Mouse (Mus musculus) cerebellum, adult 11 months (tissue): Measurements from ENCODE around the gene Hdac4.

Experiments used
- DNase-seq: peaks from one replicate; pipeline ENCODE4 v3.0.0; 2022

The Hdac4 gene

DNA sequence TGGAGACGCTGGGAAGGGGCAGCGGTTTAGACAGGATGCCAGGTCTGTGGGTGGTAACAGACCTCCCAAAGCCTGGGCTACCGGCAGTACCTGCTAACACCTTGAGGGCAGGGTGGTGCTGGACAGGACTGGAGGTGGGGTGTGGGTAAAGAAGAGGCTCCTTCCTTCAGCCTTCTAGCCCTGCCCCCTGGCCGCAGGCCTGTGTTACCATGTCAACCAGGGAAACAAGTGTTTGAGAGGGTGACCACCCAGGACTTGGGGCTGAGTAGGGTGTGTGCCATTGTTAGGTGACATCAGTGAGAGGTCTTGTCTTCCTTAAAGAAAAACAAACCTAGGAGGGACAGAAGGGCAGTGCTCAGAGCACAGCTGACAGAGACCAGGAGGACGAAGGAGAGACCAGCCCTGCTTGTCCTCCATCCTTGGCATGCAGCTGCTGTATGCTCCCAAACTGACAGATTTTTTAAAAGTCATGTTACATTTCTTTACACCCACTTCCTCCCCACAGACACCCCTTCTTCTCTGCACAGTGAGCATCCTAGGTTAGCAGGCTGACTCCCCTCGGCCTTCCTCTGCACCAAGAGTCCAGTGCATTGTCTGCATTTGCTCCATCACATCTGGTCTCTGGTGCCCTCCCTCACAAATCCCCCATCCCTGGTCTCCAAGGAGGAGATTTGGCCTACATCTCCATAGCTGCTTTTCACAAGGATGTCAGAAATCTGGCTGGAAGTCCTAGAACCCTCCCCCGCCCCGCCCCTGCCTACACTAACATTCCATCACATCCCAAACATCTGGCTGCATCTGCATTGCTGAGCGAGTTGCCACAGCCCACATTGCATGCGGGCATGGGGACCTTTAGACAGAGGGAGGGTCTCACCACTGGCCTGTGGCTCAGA, 283.0 kb downstream of the Hdac4 start:
- DNase-seq: no peak

DNA sequence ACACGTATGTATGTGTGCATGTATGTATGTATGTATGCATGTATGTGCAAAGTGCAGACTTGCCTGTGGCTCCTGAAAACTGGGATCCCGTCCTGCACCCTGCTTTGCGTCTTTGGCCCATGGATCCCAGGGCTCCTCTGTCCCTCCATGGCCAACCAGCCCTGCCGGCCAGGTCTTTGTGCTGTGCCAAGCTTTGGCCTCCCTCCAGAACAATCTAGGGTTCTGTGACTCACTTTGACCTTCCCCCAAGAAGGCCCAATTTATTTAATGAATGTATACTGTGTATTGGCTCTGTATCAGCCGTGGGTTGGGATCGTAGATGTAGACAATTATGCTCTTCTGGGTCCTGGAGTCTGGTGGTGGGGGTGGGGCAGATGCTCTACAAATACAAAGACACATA, 290.2 kb downstream of the Hdac4 start:
- no peak for DNase-seq

DNA sequence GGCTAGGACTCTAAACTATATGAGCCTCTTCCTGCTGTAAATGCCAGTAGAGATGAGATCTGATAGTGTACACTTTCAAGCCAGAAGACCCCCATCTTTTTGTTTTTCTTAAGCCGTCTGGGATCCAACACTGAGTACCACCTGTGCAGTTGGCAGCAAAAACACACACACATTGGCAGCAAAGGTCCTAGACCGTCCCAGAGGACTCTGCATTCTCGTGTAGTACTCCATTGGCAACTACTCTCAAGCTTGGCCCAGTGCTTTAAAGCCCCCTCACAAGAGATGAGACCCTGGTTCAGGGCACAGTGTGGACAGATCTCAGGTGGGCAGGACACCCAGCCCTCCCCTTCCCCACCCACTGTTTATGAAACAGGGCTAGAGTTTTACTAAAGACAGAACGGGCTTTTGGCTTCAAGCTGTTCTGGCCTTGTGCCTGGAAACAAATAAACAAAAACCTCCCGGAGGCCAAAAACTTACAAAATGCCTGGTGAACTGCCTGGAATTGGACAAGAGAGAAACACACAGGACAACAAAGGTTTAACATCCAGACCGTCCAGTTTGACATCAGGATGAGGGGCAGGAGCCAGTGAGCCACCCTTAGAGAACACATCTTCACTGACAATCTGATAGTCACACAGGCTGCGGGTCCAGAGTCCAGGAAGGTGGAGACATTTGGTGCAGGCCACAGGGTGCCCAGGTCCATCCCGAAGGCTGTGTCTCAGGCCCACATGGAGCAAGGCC, 292.1 kb downstream of the Hdac4 start:
- DNase-seq: peak; percentile 51

DNA sequence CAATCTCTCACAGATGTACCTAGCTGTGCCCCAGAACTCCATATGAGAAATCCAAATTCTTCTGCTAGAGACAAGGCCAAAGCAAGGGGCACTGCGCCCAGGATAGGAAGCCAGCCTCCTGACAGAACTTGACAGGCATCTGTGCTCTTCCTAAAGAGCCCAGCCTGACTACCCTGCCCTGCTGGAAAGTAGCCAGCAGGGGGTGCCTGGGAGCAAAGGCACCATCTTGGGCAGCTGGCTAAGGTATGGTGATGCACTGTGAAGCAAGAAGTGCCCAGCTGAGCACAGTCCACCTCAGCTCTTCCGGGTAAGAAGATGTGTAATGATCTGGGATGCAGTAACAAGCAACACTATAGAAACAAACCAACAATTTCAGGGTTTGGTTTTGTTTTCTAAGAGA, 298.4 kb downstream of the Hdac4 start:
- no peak for DNase-seq

DNA sequence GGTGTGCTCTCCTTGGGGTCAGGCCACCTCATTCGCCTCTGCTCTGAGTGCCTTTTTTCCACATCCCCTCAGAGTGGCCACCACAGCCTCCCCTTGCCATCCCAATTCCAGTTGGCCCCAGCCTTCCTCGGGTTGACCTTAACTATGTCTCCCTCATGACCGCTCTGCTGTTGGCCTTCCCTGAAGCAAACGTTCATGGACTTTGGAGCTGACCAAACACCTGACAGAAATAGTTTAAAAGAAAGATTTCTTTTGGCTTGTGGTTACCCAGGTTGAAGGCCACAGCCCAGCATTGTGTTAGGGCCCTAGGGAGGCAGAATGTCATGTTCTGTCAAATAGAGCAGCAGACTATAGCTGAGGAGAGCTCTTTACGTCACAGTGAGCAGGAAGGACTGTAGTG, 301.2 kb downstream of the Hdac4 start:
- no peak for DNase-seq

DNA sequence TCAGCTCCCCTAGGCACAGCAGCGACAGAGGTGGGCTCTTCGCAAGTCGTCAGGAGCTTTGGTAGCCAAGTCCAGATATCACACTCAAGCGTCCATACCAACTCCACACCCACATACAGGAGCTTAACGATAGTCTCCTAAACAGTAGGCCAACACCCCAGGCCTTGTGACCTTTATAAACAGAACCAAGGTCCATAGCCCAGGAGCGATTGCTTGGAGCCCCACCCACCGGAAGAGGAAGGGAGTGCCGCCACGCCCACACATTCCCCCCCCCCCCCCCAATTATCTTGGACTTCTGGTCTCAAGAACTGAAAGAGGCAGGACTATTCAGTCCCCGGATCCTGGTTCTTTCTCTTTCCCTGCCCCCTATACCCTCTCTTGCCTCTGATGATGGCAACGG, 301.9 kb downstream of the Hdac4 start:
- DNase-seq: no peak

DNA sequence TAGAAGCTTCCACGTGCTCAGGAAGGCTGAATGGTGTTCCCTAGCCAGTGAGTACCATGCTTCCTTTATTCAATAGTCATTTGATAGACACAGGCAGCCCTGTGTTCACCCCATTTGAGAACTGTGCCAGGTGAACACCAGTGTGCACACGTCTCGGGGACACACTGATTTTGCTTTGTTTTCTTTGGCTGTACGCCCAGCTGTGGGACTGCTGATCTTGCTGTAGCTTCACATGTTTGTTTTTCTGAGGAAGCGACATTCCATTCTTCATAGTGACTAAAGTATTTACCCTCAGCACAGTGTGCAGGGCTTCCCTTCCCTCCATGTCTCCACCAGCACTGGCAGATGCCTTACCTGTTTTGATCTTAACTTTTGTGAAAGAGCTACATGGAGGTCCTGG, 312.4 kb downstream of the Hdac4 start:
- DNase-seq: no peak

DNA sequence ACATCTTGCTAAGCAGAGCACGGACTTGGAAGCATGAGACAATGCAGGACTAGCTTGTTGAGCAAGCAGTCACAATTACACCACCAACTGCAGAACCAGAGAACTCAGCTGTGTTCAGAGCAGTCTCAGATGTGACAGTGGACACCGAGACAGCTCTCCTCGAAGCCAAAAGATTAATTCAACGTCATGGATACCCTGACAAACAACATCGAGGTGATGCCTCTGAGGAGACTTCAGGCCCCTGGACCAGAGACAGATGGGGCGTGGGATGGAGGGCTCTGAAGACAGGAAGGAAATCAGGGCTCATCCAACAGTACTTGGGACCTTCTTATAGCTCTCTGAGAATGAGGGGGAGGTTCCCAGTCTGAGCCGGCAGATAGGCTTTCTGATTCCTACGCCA, 314.6 kb downstream of the Hdac4 start:
- DNase-seq: no peak

DNA sequence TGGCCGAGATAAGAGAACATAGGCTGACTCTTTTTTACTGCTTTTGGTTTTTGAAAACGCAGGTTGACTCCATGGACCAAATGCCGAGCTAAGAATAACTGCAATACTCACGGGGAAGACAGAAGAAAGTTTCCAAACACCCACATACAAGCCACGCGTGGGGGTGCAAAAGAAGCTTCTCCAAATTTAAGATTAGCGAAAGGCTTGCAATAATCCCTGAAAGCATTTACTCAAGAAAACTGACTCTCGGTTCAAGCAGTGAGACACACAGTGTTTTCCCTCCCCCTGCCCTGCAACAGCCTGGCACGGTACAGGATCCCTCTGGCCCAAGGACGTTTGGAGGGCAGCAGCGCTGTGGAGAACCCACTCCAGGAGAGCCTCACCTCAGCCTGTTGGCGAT, 315.3 kb downstream of the Hdac4 start:
- DNase-seq: no peak
